Mouse (Mus musculus) kidney, embryonic 14.5 days (tissue): ENCODE results near the gene Nr3c2. TPM values are rescaled to one million over a fixed set of nuclear protein-coding genes. Genes with fewer than 3 reads are reported as not detected.

Experiments
- ATAC-seq: fragments of 200-750 bp; cut with Nextera tagmentation; 2 replicates; pipeline ENCODE4 v1.8.0; 2017; ENCODE audit warnings: moderate number of reproducible peaks, mild to moderate bottlenecking, moderate TSS enrichment, moderate library complexity; ENCODE audit not compliant: low FRiP score, low TSS enrichment
- H3K27ac ChIP-seq: fragments of 300-500 bp; sonication (generic); 2 replicates; pipeline ENCODE4 v1.5.1; 2014; ENCODE audit warnings: low read depth, mild to moderate bottlenecking, low read length, moderate library complexity, mixed read lengths
- H3K27me3 ChIP-seq: fragments of 300-500 bp; sonication (generic); 2 replicates; pipeline ENCODE4 v1.6.1; 2014; ENCODE audit warnings: mild to moderate bottlenecking, low read length; ENCODE audit not compliant: control insufficient read depth, insufficient read depth
- H3K36me3 ChIP-seq: fragments of 300-500 bp; sonication (generic); 2 replicates; pipeline ENCODE4 v1.6.1; 2014; ENCODE audit warnings: low read length, mixed read lengths; ENCODE audit not compliant: control insufficient read depth, insufficient read depth
- H3K4me1 ChIP-seq: fragments of 300-500 bp; sonication (generic); 2 replicates; pipeline ENCODE4 v1.6.1; 2014; ENCODE audit warnings: low read length, mixed read lengths; ENCODE audit not compliant: control insufficient read depth, insufficient read depth
- H3K4me2 ChIP-seq: fragments of 300-500 bp; sonication (generic); replicated peaks from 2 replicates; pipeline ENCODE4 v1.6.1; 2014; ENCODE audit warnings: low read depth, mild to moderate bottlenecking, low read length
- H3K4me3 ChIP-seq: fragments of 300-500 bp; sonication (generic); 2 replicates; pipeline ENCODE4 v1.5.1; 2014; ENCODE audit warnings: mild to moderate bottlenecking, low read length
- H3K9ac ChIP-seq: fragments of 300-500 bp; sonication (generic); 2 replicates; pipeline ENCODE4 v1.6.1; 2014; ENCODE audit warnings: low read depth, mild to moderate bottlenecking, low read length, moderate library complexity
- H3K9me3 ChIP-seq: fragments of 300-500 bp; sonication (generic); 2 replicates; pipeline ENCODE4 v1.6.1; 2016; ENCODE audit warnings: low read length; ENCODE audit not compliant: control insufficient read depth
- WGBS: fragments of 180-500 bp; shearing (Covaris S2); extraction: QIAGEN DNeasy Blood & Tissue Kit; methylation state at CpG from one replicate; pipeline ENCODE4 v1.1.7; 2014; 5-methylcytosine and 5-hydroxymethylcytosine counted together
- polyA plus RNA-seq: library from polyadenylated mRNA; unstranded; fragments of >200 nt; fragmentation: Nextera tagmentation; extraction: Ambion mirVana; gene quantifications from 2 replicates; pipeline ENCODE4 v1.2.1, GENCODE M21; 2014

Nr3c2 gene
- polyA plus RNA-seq, 1 experiment from 2014 or later = 1.4 TPM

- no peak overlapping the region for H3K9ac ChIP-seq
- no peaks in the 10 kb centered on the region for H3K4me1 ChIP-seq
- H3K4me2 ChIP-seq = no peak overlapping the region
- no peak for ATAC-seq
- H3K27ac ChIP-seq = no peak overlapping the region
- no peak overlapping the region for H3K4me3 ChIP-seq
- WGBS = 88% methylated on average over 5 of the region's 5 CpGs
- H3K27me3 ChIP-seq = no peaks in the 10 kb centered on the region
- no peaks in the 10 kb centered on the region for H3K36me3 ChIP-seq
- no peaks in the 10 kb centered on the region for H3K9me3 ChIP-seq
These were observed 29.6 kb downstream of the Nr3c2 start for GRCm38 (mm10) chr8:76928808-76929207.

GRCm38 (mm10) chr8:76965046-76965445, 65.8 kb downstream of the Nr3c2 start:
- H3K4me2 ChIP-seq = no peak overlapping the region
- H3K36me3 ChIP-seq = no peaks in the 10 kb centered on the region
- no peaks in the 10 kb centered on the region for H3K4me1 ChIP-seq
- H3K9ac ChIP-seq = no peak overlapping the region
- no peaks in the 10 kb centered on the region for H3K27me3 ChIP-seq
- WGBS = 92% methylated on average over 3 of the region's 3 CpGs
- H3K4me3 ChIP-seq = no peak overlapping the region
- no peaks in the 10 kb centered on the region for H3K9me3 ChIP-seq
- no peak overlapping the region for H3K27ac ChIP-seq
- no peak for ATAC-seq

GRCm38 (mm10) chr8:76971187-76971586, 71.9 kb downstream of the Nr3c2 start:
- Histone ChIP-seq H3K9ac (no peak overlapping the region), H3K36me3 (no peaks in the 10 kb centered on the region), H3K4me2 (no peak overlapping the region), H3K27me3 (no peaks in the 10 kb centered on the region), H3K9me3 (no peaks in the 10 kb centered on the region), H3K4me1 (no peaks in the 10 kb centered on the region), H3K27ac (no peak overlapping the region), H3K4me3 (no peak overlapping the region)
- no peak for ATAC-seq
- 95% methylated on average over 4 of the region's 4 CpGs for WGBS

- Histone ChIP-seq H3K27me3 (no peaks in the 10 kb centered on the region), H3K27ac (no peak overlapping the region), H3K4me3 (no peak overlapping the region), H3K36me3 (no peaks in the 10 kb centered on the region), H3K9me3 (no peaks in the 10 kb centered on the region), H3K4me2 (no peak overlapping the region), H3K9ac (no peak overlapping the region), H3K4me1 (no peaks in the 10 kb centered on the region)
- no peak for ATAC-seq
- 83% methylated on average over 9 of the region's 9 CpGs for WGBS
These were observed 72.6 kb downstream of the Nr3c2 start for GRCm38 (mm10) chr8:76971761-76972404.

- Histone ChIP-seq H3K9ac (no peak overlapping the region), H3K27me3 (no peaks in the 10 kb centered on the region), H3K4me1 (no peaks in the 10 kb centered on the region), H3K27ac (no peak overlapping the region), H3K4me3 (no peak overlapping the region), H3K4me2 (no peak overlapping the region), H3K9me3 (no peaks in the 10 kb centered on the region), H3K36me3 (no peaks in the 10 kb centered on the region)
- ATAC-seq = no peak
- WGBS = 72% methylated on average over 8 of the region's 8 CpGs
These were observed 73.8 kb downstream of the Nr3c2 start for GRCm38 (mm10) chr8:76972947-76973552.

- Histone ChIP-seq H3K4me2 (no peak overlapping the region), H3K27ac (no peak overlapping the region), H3K4me1 (no peaks in the 10 kb centered on the region), H3K4me3 (no peak overlapping the region), H3K9me3 (0 out of 2 replicates have a peak, but pooled peaks cover 2% of the 10 kb centered on the region), H3K36me3 (no peaks in the 10 kb centered on the region), H3K9ac (no peak overlapping the region), H3K27me3 (no peaks in the 10 kb centered on the region)
- 92% methylated on average over 4 of the region's 4 CpGs for WGBS
- no peak for ATAC-seq
These were observed 78.7 kb downstream of the Nr3c2 start for GRCm38 (mm10) chr8:76977907-76978306.

GRCm38 (mm10) chr8:76984082-76984481, 84.8 kb downstream of the Nr3c2 start:
- no peak overlapping the region for H3K4me3 ChIP-seq
- H3K27me3 ChIP-seq = no peaks in the 10 kb centered on the region
- no peak overlapping the region for H3K4me2 ChIP-seq
- no peaks in the 10 kb centered on the region for H3K36me3 ChIP-seq
- no peak overlapping the region for H3K9ac ChIP-seq
- H3K9me3 ChIP-seq = 0 out of 2 replicates have a peak, but pooled peaks cover 2% of the 10 kb centered on the region
- no peaks in the 10 kb centered on the region for H3K4me1 ChIP-seq
- no peak for ATAC-seq
- no peak overlapping the region for H3K27ac ChIP-seq

GRCm38 (mm10) chr8:76984851-76985250, 85.6 kb downstream of the Nr3c2 start:
- Histone ChIP-seq H3K9me3 (0 out of 2 replicates have a peak, but pooled peaks cover 2% of the 10 kb centered on the region), H3K4me1 (no peaks in the 10 kb centered on the region), H3K27me3 (no peaks in the 10 kb centered on the region), H3K4me2 (no peak overlapping the region), H3K36me3 (no peaks in the 10 kb centered on the region), H3K4me3 (no peak overlapping the region), H3K27ac (no peak overlapping the region), H3K9ac (no peak overlapping the region)
- 82% methylated on average over 5 of the region's 5 CpGs for WGBS
- ATAC-seq = no peak

GRCm38 (mm10) chr8:76987876-76988275, 88.6 kb downstream of the Nr3c2 start:
- no peak overlapping the region for H3K4me3 ChIP-seq
- H3K4me2 ChIP-seq = no peak overlapping the region
- WGBS = 63% methylated on average over 3 of the region's 3 CpGs
- no peak overlapping the region for H3K27ac ChIP-seq
- no peaks in the 10 kb centered on the region for H3K4me1 ChIP-seq
- no peak overlapping the region for H3K9ac ChIP-seq
- H3K9me3 ChIP-seq = no peaks in the 10 kb centered on the region
- no peaks in the 10 kb centered on the region for H3K27me3 ChIP-seq
- H3K36me3 ChIP-seq = no peaks in the 10 kb centered on the region
- ATAC-seq = no peak
